Mouse (Mus musculus) monocyte, adult 5-6 weeks (primary cell): Measurements from ENCODE around the gene Ddx56. TPM values are rescaled to one million over a fixed set of nuclear protein-coding genes. Genes with fewer than 3 reads are reported as not detected.
A peak's percentile ranks its signal among the peaks of the same experiment; 100 is the strongest.

Source experiments
- ATAC-seq: fragments of 153-309, 156-312 bp; replicated peaks from 2 replicates; pipeline ENCODE4 v1.8.0; 2017; ENCODE audit warnings: mild to moderate bottlenecking; ENCODE audit not compliant: low TSS enrichment, insufficient number of reproducible peaks, severe bottlenecking, poor library complexity, low FRiP score
- total RNA-seq: library from RNA; stranded (forward); fragments of 200-1000, 200-491, 200-594 nt; gene quantifications from 3 replicates; pipeline ENCODE4 v1.2.3, GENCODE M21; 2017

Gene Ddx56
- total RNA-seq: 8.9 to 37.0 TPM (median 20.5 TPM) in 3 replicates

DNA sequence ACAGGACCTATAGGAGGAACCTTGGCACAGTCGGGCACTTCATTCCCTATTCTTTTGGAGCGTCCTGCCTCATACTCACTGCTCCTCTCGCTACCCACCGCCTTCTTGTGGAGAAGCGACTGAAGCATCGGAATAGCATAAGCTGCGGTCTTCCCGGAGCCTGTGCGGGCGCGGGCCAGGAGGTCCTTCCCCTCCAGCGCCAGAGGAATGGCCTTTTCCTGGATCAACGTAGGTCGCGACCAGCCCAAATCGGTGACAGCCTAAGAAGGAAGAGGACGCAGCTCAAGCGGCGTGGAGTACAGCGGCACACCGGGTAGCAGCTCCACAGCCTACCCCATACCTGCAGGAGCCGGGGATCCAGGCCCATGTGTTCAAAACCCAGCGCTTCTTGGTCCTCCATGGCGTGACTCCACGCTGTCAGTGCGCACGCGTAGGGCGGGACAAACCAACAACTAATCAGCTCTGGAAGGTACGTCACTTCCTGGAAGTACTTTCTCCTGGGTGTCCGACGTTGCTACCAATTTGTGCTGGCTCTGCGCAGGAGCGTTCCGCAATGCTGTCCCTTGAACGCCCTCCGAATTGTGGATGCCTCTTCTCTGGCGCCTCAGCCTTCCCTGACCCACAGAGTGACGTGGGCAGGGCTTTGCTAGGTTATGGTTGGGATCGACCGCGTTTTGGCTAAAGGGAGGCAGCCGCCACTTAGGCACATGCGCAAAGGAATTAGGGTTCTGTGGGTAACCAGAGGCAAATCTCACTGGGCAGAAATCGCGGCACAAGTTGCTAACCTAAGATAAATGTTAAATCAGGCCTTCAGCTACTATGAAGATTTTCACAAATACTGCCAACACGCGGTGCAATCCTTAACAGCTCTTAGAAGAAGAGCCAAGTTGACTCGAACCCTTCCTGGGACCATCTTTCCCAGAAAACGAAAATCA, at the start of gene Ddx56:
Gene Ddx56, minus strand, starts transcription at position 453 of the 935 bp plus-strand sequence.
- peak; percentile 97 for ATAC-seq

DNA sequence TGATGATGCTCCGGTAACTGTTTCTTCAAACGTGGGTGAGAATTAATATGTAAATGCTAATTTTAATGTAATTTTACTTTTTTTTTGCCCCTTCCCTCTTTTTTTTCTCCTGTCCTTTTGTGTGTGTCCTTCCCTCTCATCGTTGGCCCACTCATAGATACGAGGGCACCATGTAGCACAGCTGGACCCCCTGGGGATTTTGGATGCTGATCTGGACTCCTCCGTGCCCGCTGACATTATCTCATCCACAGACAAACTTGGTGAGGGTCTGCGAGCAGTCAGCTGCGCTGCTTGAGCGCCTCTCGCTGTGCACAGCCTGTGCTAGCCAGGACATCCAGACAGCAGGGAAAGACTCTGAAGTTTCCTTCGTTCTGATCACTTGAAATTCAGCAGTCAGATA, 49.2 kb upstream of the Ddx56 start:
- no peak for ATAC-seq

- no peak for ATAC-seq
These were observed 46.4 kb upstream of the Ddx56 start for GRCm38 (mm10) chr11:6313874-6314406.

DNA sequence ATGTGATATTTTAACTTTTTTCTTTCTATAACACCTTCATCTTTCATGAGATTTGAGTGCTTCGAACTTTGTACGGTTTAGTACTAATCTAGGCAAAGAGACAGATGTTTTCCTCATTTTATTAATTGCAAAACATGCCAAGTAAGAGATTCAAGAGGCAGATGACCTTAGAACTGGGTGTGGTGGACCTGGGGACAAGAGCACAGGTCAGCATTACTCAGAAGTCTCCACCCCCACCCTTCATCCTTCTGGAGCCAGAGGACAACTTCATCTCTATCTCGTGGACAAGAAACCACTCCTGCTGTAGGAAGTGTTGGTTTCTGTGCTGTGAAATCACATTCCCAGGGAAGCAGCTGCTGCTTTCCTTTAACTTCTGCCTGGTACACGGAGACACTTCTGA, 40.6 kb upstream of the Ddx56 start:
- ATAC-seq: no peak

DNA sequence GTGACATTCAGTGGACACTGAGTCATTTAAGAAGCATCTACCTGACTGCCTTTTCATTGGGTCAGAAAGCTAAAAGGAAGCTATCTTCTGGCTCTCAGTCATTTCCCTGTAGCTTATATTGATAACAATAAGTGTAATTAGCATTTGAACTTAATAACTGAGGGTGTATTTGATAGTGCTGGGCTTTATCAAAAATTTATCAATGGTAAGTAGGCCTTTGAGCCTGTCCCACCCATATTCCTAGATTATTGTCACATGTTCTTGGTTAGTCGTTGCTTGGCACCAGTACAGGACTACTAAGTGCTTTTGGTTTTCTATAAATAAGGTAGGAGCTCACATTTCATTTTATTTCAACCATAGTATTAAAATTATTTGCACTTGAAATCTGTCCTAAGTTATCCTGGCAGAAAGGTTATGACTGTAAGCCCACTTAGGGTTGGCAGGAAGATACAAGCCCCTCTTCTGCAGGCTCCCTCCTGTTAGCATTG, 38.4 kb upstream of the Ddx56 start:
- ATAC-seq: no peak

DNA sequence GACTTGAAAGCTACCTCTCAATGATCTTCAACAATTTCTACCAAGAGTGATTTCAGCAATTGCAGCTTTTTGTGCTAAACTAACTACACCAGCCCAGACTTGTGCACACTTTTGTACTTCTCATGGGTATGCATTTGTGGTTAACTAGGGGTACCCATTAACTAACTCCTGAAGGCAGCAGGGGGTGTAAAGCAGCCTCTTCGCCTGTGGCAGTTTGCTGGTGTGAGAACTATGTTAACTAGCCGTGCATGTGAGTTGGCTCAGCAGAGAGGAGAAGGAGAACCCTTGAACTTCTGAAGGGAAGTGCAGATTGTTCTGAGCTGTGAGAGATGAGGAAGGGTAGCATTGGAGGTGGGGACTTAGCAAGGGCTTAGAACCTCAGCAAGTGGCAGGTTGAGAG, 35.2 kb upstream of the Ddx56 start:
- no peak for ATAC-seq

DNA sequence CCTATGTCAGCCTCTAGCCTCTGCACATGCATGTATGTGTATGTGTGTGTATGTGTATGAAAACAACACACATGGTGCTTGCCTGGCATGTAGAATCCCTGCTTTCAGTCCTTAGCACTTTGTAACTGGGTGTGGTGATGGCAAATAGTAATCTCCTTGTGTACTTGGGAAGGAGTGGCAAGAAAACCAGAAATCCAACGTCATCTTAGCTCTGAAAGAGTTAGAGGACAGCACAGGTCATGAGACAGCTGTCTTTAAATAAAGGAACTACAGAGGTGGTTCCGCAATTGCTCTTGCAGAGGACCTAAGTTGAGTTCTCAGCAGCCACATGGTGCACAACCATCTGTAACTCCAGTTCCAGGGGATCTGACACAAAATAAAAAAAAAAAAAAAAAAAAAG, 31.9 kb upstream of the Ddx56 start:
- peak; percentile 88 for ATAC-seq

DNA sequence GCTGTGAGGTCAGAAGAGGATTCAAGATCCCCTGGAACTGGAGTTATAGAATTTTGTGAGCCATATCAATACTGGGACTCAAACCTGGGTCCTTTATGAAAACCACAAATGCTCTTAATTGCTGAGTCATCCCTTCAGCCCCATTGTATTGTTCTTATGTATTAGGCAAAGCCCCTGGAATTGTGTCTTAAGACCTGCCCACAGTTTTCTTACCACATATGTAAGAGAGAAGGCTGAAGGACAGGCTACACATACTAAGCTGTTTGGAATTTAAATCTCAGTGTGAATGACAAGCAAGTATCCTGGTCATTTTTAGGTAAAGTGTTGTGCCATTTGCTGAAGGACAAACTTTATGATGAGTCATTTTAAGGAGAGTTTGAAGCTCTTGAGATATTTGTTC, 28.5 kb upstream of the Ddx56 start:
- no peak for ATAC-seq

DNA sequence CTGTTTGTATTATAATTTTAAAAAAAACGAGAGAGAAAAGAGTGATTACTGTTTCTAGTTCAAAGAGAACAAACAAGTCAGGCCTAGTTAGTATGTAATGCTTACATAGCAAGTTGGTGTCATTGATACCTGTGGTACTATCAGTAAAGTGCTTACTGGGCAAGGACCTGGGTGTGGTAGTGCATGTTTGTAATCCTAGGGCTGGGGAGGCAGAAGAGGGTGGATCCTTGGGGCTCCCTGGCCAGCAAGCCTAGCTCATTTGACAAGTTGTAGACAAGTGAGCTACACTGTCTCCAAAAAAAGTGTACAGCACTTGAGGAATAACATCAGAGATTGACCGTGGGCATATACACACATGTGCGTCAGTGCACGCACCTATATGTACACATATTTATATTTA, 27.1 kb upstream of the Ddx56 start:
- no peak for ATAC-seq

- no peak for ATAC-seq
These were observed 26.0 kb upstream of the Ddx56 start for GRCm38 (mm10) chr11:6293601-6294000.

GRCm38 (mm10) chr11:6292988-6293349, 25.4 kb upstream of the Ddx56 start:
- no peak for ATAC-seq

- peak; percentile 57 for ATAC-seq
These were observed 24.8 kb upstream of the Ddx56 start for GRCm38 (mm10) chr11:6292116-6292987.

- ATAC-seq: peak; percentile 87
These were observed 24.0 kb upstream of the Ddx56 start, which contains the start of gene Ogdh for GRCm38 (mm10) chr11:6291401-6292115. Gene Ogdh (plus strand): TSS chr11:6291633.

DNA sequence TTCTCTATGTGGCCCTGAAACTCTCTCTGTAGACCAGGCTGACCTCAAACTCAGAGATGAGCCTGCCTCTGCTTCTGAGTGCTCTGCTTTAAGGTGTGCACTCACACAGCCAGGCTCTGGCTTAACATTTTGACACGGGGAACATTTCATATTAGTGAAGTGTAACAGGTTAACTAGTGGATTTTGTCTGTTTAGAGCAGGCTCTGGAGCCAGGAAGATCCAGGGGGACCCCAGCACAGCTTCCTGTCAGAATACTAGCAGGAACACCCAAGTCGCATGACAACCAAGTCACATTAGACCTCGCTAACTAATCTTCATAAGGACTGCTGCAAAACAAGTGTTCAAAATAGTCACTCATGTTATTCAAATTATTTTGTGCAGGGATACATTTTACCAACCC, 23.3 kb upstream of the Ddx56 start:
- no peak for ATAC-seq

DNA sequence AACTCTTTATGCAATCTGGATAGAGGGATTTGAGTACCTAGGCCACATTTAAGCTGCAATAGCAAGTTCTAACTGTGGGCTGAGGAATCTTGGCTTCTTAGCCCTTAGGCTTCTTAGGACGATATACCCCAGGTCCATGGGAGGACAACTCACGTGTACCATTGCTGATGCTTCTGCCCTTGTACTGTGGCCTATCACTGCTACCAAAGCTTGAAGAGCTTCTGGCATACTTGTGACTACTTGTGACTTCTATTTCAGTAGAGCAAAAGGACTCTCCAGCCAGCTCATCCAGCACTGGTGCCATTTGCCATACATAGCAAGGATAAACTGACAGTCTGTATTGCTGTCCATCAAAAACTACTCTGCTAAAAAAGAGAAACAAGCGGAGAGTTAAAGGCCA, 22.6 kb upstream of the Ddx56 start:
- ATAC-seq: no peak

DNA sequence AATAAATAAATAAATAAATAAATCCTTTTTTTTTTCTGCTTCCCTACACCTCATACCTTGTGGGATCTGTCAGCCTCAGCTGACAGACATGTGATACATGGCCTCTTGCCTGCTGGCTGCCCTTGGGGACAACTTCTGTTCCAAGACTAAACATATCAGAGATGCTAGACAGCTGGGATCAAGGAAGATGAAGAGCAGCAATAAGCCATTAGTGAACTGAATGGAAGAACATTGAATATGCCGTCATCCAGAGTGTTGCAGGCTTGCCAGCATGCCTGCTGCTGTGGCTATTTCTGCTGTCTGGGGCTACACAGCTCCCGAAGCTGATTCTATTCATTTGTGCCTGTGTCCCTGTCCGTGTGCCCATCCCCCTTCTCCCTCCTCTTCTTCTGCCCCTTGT, 15.4 kb upstream of the Ddx56 start:
- no peak for ATAC-seq

- ATAC-seq: no peak
These were observed 8.9 kb upstream of the Ddx56 start for GRCm38 (mm10) chr11:6276466-6276865.

GRCm38 (mm10) chr11:6275094-6275484, 7.5 kb upstream of the Ddx56 start:
- no peak for ATAC-seq
